Mouse (Mus musculus): ENCODE measurements at regions not wholly inside any gene's neighbourhood (a gene's known extent, or its start where the extent isn't known, plus 50 kb on each side); places are given as distances from the start of the nearest gene placed in this dataset.

GRCm38 (mm10) chr2:50662504-50662903 lies 365.9 kb upstream of the Mmadhc start:
- TF ChIP-seq POLR2A (IDR thresholded peaks at IDR 0.05; ENCODE audit: low read depth, low read length) (no peak), CTCF (IDR thresholded peaks at IDR 0.05; ENCODE audit: borderline replicate concordance, insufficient read depth, low read length) (no peak)
